Mouse (Mus musculus) ovary, postnatal 36 days (tissue): ENCODE data around the gene Cmah.
"Not testable (repeated sequence)": the region's sequence is repeated elsewhere in the genome, so short reads cannot be mapped to it uniquely, and the experiment has no call there.

ENCODE experiments used
- DNase-seq: peaks from one replicate; pipeline ENCODE4 v3.0.0; 2022; ENCODE audit warnings: low spot score, mixed read lengths

The Cmah gene

GRCm38 (mm10) chr13:24342091-24342490 is 14.9 kb downstream of the Cmah start:
- no peak for DNase-seq

- no peak for DNase-seq
Observed at GRCm38 (mm10) chr13:24353004-24353403, 25.8 kb downstream of the Cmah start.

- no peak for DNase-seq
Observed at GRCm38 (mm10) chr13:24354751-24355150, 27.5 kb downstream of the Cmah start.

DNA sequence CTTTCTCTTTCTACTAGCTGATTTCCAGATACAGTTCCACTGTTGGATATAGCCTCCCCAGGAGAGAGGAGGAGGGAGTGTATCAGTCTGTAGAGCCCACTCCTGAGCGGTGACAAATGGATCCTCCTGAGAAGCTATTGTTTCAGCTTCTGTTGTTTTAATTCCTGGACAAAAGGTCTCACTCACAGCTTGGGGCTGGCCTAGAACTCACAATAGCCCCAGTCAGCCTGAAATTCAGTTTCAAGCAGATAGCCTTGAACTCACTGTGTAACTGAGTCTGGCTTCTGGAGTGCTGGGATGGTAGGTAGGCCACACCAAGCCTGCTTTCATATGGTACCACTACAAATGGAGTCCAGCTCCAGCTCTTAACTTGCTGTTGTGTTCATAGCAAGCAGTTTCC is 32.0 kb downstream of the Cmah start:
- no peak for DNase-seq

- no peak for DNase-seq
Observed at GRCm38 (mm10) chr13:24365191-24365590, 38.0 kb downstream of the Cmah start.

GRCm38 (mm10) chr13:24372893-24373599 is 45.8 kb downstream of the Cmah start:
- no peak for DNase-seq

DNA sequence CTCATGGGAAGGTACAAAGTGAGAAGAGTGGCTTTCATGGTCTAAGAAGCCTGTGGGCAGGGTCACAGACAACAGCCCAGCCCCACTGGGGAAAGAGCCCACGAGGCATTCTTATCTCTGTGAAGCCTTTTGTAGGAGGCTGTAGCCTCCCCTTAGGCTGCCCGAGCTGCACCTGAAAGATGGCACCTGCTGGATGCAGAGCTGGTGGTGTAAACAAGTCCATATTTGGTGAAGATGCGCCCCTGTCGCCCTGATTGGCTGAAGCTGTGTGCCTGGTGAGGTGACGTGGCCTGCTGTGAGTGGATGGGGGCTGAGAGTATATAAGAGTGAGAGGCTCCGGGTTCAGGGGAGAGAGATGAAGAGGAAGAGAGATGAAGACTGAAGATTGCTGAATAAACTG is 47.4 kb downstream of the Cmah start:
- DNase-seq = not testable (repeated sequence)

DNA sequence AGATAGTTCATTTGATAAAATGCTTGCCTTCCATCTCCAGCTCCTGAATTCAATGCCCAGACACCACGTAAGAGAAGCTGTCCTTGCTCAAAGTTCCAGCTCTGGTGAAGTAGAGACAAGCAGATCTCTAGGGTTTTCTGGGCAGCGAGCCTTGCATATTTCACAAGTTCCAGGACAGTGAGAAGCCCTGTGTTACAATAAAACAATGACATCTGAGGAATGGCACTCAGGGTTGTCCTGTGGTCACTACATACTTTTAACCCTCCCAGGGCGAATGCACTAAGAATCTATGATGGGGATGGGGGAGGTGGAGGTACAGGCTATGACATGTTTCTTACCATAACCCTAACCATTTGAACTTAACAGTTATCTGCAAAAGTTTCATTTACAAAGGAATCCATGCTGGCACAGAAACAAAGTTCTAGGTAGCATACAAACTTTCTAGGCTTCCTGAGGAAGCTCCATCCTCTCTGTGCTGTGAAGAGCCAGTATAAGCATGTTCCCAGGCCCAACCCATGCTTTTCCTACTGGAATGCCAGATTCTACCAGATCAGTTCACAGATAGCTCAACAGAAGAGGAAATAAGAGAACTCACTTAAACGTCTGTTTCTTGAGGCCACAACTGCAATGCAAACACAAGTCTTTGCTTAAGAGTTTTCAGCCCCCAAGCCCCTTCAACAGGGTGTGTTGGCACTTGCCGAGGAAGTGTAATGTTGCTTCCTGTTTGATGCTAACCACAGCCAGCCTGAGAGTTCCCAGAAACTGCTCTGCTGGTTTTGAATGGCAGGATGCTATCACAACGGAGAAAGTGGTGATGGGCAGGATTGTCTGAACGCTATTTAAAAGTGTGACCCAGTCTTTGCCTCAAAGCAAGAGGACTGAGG is 48.4 kb downstream of the Cmah start:
- no peak for DNase-seq

DNA sequence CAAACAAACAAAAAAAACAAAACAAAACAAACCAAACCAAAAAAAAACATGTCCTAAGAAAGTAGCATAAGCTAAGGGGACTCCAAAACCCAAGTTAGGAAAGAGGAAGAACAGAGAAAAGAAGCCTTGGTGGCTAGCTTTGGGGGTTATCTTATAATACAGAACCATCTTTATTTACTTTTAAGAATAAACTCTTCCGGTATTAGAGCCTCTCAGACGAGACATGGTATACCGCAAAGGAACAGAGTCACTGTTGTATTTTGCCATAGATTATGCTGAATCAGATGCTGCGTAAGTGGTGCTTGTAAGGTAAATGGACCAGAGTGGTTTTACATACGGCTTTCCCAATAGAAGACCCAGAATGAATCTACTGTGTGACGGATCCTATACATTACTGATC is 53.5 kb downstream of the Cmah start:
- no peak for DNase-seq

DNA sequence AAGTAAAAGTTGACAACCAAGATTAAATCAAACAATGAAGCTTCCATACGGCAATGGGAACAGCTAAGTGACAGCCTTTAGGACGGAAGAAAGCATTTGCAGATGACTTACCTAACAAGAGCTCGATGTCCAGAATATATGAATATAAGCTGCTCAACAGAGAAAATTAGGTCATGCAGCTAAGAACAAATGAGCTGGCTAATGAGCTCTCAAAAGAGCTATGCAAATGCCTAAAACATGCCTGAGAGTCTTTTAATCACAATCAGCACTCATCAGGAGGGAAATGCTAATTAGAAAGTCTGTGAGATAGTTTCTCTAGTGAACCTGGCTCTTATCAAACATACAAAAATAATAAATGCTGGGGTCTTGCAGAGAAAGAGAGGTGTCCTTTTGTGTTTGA is 56.7 kb downstream of the Cmah start:
- no peak for DNase-seq

- DNase-seq = no peak
Observed at GRCm38 (mm10) chr13:24391892-24392291, 64.7 kb downstream of the Cmah start.

DNA sequence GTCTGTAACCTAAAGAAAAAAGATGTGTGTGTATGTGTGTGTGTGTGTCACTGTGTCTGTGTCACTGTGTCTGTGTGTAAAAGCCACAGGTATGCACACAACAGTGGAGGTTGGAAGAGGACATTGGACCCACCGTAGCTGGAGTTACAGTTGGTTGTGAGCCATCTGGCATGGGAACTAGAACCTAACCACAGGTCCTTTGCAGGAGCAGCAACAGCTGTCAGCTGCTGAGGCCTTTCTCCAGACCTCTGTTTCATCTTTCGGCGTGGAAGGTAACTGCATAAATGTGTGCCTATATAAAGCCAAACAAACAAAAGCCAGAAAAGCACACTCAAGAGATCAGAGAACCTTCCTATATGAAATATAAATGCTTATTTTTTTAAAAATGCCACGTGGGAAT is 65.5 kb downstream of the Cmah start:
- no peak for DNase-seq

- DNase-seq = no peak
Observed at GRCm38 (mm10) chr13:24393055-24393454, 65.9 kb downstream of the Cmah start.

- no peak for DNase-seq
Observed at GRCm38 (mm10) chr13:24395815-24396214, 68.6 kb downstream of the Cmah start.

DNA sequence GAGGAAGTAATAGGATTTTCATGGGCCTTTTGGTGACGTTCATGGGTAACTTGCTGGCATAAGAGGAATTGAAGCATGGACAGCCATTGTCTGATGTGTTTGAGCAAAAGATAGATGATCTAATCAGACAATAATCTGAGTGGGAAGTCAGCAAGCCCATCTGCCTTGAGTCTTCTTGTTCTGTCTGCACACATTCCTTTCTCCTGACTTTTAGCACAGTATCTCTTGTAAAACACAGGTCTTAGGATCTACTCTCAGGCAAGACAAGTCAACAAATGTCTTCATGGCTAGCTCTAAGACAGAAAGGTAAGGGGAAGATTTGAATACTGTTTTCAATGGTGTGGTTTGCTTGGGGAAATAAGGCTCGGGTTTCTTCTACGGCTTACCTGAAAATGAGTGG is 70.0 kb downstream of the Cmah start:
- DNase-seq = no peak

GRCm38 (mm10) chr13:24398488-24398887 is 71.3 kb downstream of the Cmah start:
- DNase-seq = no peak

GRCm38 (mm10) chr13:24401821-24402220 is 74.6 kb downstream of the Cmah start:
- DNase-seq = not testable (repeated sequence)

- no peak for DNase-seq
Observed at GRCm38 (mm10) chr13:24403054-24403453, 75.8 kb downstream of the Cmah start.

GRCm38 (mm10) chr13:24406847-24407246 is 79.6 kb downstream of the Cmah start:
- no peak for DNase-seq

DNA sequence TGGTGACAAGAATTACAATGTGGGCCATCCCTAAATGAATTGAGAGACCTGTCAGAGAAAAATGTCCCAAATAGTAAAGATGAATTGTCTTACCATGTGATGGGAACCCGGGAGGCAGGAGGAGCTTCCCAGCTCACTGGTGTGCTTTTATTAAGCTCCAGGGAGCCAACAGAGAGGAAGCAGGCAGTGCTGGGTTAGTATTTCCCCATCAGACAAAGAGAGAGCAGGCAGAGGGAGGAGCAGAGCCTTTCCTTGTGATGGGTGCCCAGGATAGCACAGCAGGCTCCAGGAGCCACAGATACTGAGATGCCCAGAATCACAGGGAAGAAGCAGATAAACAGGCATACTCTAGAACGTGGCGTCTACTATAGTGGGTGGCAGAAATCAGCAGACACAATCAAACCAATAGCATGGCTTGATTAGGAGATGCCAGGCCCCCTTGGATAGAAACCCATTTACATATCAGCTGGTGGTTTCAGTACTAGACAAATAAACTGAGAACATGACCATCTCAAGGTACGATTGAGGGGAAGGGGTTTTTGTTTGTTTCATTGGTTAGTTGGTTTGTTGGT is 87.5 kb downstream of the Cmah start:
- no peak for DNase-seq

DNA sequence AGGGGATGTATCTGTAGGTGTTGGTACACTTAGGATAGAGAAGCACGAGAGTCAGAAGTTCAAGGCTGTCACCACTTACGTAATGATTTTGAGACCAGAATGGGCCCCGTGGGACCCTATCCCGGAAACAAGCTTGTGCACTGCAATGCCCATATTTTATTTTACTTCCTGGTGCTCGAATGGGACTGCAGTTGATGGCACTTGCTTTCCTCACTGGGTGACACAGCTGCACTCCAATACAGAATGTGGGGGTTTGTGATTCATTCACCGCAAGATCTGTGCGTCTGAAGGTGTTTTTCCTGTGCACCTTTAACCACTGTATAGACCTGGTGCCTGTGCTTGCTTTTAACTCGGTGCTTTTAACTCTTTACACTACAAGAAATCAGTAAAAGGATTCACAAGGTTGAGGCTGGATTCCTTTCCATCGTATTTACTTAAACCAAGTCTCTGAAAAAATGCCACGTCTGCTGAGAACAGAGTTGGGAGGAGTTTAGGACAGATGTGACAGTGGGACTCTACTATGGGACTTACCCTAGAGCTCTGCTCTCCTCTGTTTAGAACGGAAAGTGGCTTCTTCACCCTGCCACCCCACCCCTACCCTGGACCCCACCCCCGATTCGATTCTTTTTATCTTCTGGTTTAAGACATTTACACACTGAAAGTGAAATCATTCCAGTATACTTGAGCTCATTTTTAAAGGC is 88.5 kb downstream of the Cmah start:
- no peak for DNase-seq

DNA sequence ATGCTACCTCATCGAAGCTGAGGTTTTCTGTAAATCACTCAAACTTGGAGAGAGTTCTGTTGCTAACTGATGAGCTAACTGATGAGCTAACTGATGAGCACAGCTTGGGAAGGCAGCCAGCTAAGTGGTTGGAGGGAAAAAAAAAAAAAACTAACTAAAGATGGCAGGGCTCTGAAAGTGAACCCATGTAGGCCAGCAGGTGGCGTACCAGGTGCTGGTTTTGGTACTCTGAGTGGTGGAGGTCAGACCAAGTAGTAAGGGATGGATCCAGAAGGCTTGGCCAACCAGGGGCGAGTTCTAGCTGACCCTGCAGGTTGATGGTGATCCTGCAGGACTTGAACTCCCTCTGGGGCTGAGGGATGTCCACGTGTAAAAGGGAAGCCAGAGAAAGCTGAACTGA is 89.2 kb downstream of the Cmah start:
- DNase-seq = peak; percentile 31
